Mouse (Mus musculus) cortical plate, adult 2 months (tissue): ENCODE results near the gene Ntsr1. TPM values are rescaled to one million over a fixed set of nuclear protein-coding genes. Genes with fewer than 3 reads are reported as not detected.

Experiments
- H3K27ac ChIP-seq: fragments of 200-500 bp; 2 replicates; pipeline ENCODE4 v1.5.1; 2012; ENCODE audit warnings: low read length, control low read depth, inconsistent platforms; ENCODE audit not compliant: insufficient read depth
- H3K4me1 ChIP-seq: fragments of 200-500 bp; 2 replicates; pipeline ENCODE4 v1.6.1; 2011; ENCODE audit warnings: low read length; ENCODE audit not compliant: control insufficient read depth, insufficient read depth
- H3K4me3 ChIP-seq: fragments of 200-500 bp; 2 replicates; pipeline ENCODE4 v1.5.1; 2011; ENCODE audit warnings: mild to moderate bottlenecking, low read length, control low read depth; ENCODE audit not compliant: insufficient read depth
- CTCF ChIP-seq: fragments of 200-500 bp; IDR thresholded peaks from 2 replicates; pipeline ENCODE4 v1.5.1; 2011; ENCODE audit warnings: mild to moderate bottlenecking, control low read depth, low read length; ENCODE audit not compliant: insufficient read depth; ENCODE audit errors: extremely low read depth
- POLR2A ChIP-seq: fragments of 200-500 bp; IDR thresholded peaks from 2 replicates; pipeline ENCODE4 v1.6.1; 2011; ENCODE audit warnings: mild to moderate bottlenecking, low read length, control low read depth; ENCODE audit not compliant: insufficient read depth; ENCODE audit errors: extremely low read depth
- polyA plus RNA-seq: library from polyadenylated mRNA; depleted of rRNA; stranded (reverse); fragments of >200 nt; gene quantifications from 2 replicates; pipeline ENCODE4 v1.2.3, GENCODE M21; 2012; rRNA removed

Gene Ntsr1
- 5.6 and 6.0 TPM in 2 replicates for polyA plus RNA-seq

- no peak within 1 kb of the TSS for H3K27ac ChIP-seq
- peak within 1 kb of the TSS; percentile 19 for H3K4me3 ChIP-seq
- no peak for TF ChIP-seq CTCF
- no peak for TF ChIP-seq POLR2A
- peaks cover 3% of the 10 kb centered on the region for H3K4me1 ChIP-seq
Measured at GRCm38 (mm10) chr2:180499741-180500140, at the start of gene Ntsr1. Gene Ntsr1 (plus strand): TSS chr2:180499976.

- H3K27ac ChIP-seq, result no peak overlapping the region
- no peaks in the 10 kb centered on the region for H3K4me1 ChIP-seq
- no peak for TF ChIP-seq CTCF
- TF ChIP-seq POLR2A, result no peak
- H3K4me3 ChIP-seq, result no peak overlapping the region
Measured at GRCm38 (mm10) chr2:180450529-180450928, 49.2 kb upstream of the Ntsr1 start.

GRCm38 (mm10) chr2:180455723-180456698 lies 43.8 kb upstream of the Ntsr1 start, which contains the start of gene Slco4a1:
Gene Slco4a1 (plus strand): TSS chr2:180456245.
- H3K4me1 ChIP-seq, result no peaks in the 10 kb centered on the region
- TF ChIP-seq CTCF, result no peak
- TF ChIP-seq POLR2A, result 0 out of 2 replicates have a peak, but pooled peaks have one; percentile 22
- H3K27ac ChIP-seq, result no peak within 1 kb of the TSS
- peak within 1 kb of the TSS; percentile 63 for H3K4me3 ChIP-seq

- Histone ChIP-seq H3K4me3 (peak overlapping the region; percentile 63), H3K4me1 (no peaks in the 10 kb centered on the region), H3K27ac (no peak overlapping the region)
- no peak for TF ChIP-seq CTCF
- TF ChIP-seq POLR2A, result no peak
Measured at GRCm38 (mm10) chr2:180456705-180457104, 43.1 kb upstream of the Ntsr1 start.

- no peaks in the 10 kb centered on the region for H3K4me1 ChIP-seq
- no peak for TF ChIP-seq POLR2A
- no peak overlapping the region for H3K4me3 ChIP-seq
- H3K27ac ChIP-seq, result no peak overlapping the region
Measured at GRCm38 (mm10) chr2:180457680-180458079, 42.1 kb upstream of the Ntsr1 start.

GRCm38 (mm10) chr2:180459437-180459836 lies 40.3 kb upstream of the Ntsr1 start:
- Histone ChIP-seq H3K4me3 (no peak overlapping the region), H3K27ac (no peak overlapping the region)
- TF ChIP-seq POLR2A (no peak), CTCF (no peak)

GRCm38 (mm10) chr2:180460801-180461200 lies 39.0 kb upstream of the Ntsr1 start:
- TF ChIP-seq POLR2A, result no peak
- TF ChIP-seq CTCF, result no peak
- H3K4me1 ChIP-seq, result no peaks in the 10 kb centered on the region
- H3K27ac ChIP-seq, result no peak overlapping the region
- no peak overlapping the region for H3K4me3 ChIP-seq

More at GRCm38 (mm10) chr2:180459437-180459836, 40.3 kb upstream of the Ntsr1 start:
- H3K4me1 ChIP-seq, result no peaks in the 10 kb centered on the region

GRCm38 (mm10) chr2:180462593-180462992 lies 37.2 kb upstream of the Ntsr1 start:
- TF ChIP-seq CTCF (no peak), POLR2A (no peak)
- H3K4me1 ChIP-seq, result no peaks in the 10 kb centered on the region
- H3K27ac ChIP-seq, result no peak overlapping the region
- H3K4me3 ChIP-seq, result no peak overlapping the region

GRCm38 (mm10) chr2:180466505-180466904 lies 33.3 kb upstream of the Ntsr1 start:
- H3K4me1 ChIP-seq, result no peaks in the 10 kb centered on the region
- H3K4me3 ChIP-seq, result no peak overlapping the region
- no peak for TF ChIP-seq CTCF
- no peak for TF ChIP-seq POLR2A
- H3K27ac ChIP-seq, result no peak overlapping the region

GRCm38 (mm10) chr2:180468871-180469270 lies 30.9 kb upstream of the Ntsr1 start:
- Histone ChIP-seq H3K4me1 (no peaks in the 10 kb centered on the region), H3K27ac (no peak overlapping the region), H3K4me3 (no peak overlapping the region)
- TF ChIP-seq POLR2A (no peak), CTCF (no peak)
